Mouse (Mus musculus): ENCODE data around the gene Adamts13. TPM values are rescaled to one million over a fixed set of nuclear protein-coding genes. Genes with fewer than 3 reads are reported as not detected.

Adamts13 gene
- polyA plus RNA-seq, 1 experiment from 2014 or later = not detected

- H3K9me3 ChIP-seq (ENCODE audit: control insufficient read depth, low read length) = no peaks in the 10 kb centered on the region
- H3K36me3 ChIP-seq (ENCODE audit: control insufficient read depth, insufficient read depth, low read length) = no peaks in the 10 kb centered on the region; the same call in 1 of the 2 replicates
- no peak overlapping the region for H3K4me3 ChIP-seq (ENCODE audit: low read depth, low read length)
- DNase-seq (ENCODE audit: low spot score) (no peak), ATAC-seq (replicated peaks; ENCODE audit: low FRiP score) (no peak)
- no peak overlapping the region for H3K4me2 ChIP-seq (ENCODE audit: low read depth, low read length, severe bottlenecking)
- no peak overlapping the region for H3K27ac ChIP-seq (ENCODE audit: low read depth, low read length)
- H3K9ac ChIP-seq (ENCODE audit: low read length) = no peak overlapping the region
- 86% methylated on average over 6 of the region's 6 CpGs for WGBS
- no peaks in the 10 kb centered on the region for H3K27me3 ChIP-seq (ENCODE audit: control insufficient read depth, insufficient read depth, low read length)
- no peaks in the 10 kb centered on the region for H3K4me1 ChIP-seq (replicated peaks; ENCODE audit: control insufficient read depth, insufficient read depth, low read length)
Observed at GRCm38 (mm10) chr2:27022612-27023011, 49.4 kb downstream of the Adamts13 start.

- Histone ChIP-seq H3K9me3 (ENCODE audit: control insufficient read depth, low read length) (no peaks in the 10 kb centered on the region), H3K27me3 (ENCODE audit: control insufficient read depth, insufficient read depth, low read length) (no peaks in the 10 kb centered on the region), H3K27ac (ENCODE audit: low read depth, low read length) (no peak overlapping the region), H3K4me2 (ENCODE audit: low read depth, low read length, severe bottlenecking) (no peak overlapping the region), H3K4me1 (replicated peaks; ENCODE audit: control insufficient read depth, insufficient read depth, low read length) (0 out of 2 replicates have a peak, but pooled peaks cover 2% of the 10 kb centered on the region), H3K4me3 (ENCODE audit: low read depth, low read length) (no peak overlapping the region), H3K9ac (ENCODE audit: low read length) (no peak overlapping the region), H3K36me3 (ENCODE audit: control insufficient read depth, insufficient read depth, low read length) (no peaks in the 10 kb centered on the region)
- WGBS = 88% methylated on average over 14 of the region's 14 CpGs
- no peak for ATAC-seq (replicated peaks; ENCODE audit: low FRiP score)
- DNase-seq (ENCODE audit: low spot score) = no peak
Observed at GRCm38 (mm10) chr2:27024136-27024535, 50.9 kb downstream of the Adamts13 start.

GRCm38 (mm10) chr2:27025545-27025944 is 52.3 kb downstream of the Adamts13 start:
- DNase-seq (ENCODE audit: low spot score) (no peak), ATAC-seq (replicated peaks; ENCODE audit: low FRiP score) (no peak)
- Histone ChIP-seq H3K9me3 (ENCODE audit: control insufficient read depth, low read length) (no peaks in the 10 kb centered on the region), H3K4me2 (ENCODE audit: low read depth, low read length, severe bottlenecking) (no peak overlapping the region), H3K36me3 (ENCODE audit: control insufficient read depth, insufficient read depth, low read length) (no peaks in the 10 kb centered on the region), H3K4me3 (ENCODE audit: low read depth, low read length) (no peak overlapping the region), H3K27ac (ENCODE audit: low read depth, low read length) (no peak overlapping the region), H3K27me3 (ENCODE audit: control insufficient read depth, insufficient read depth, low read length) (no peaks in the 10 kb centered on the region), H3K9ac (ENCODE audit: low read length) (no peak overlapping the region), H3K4me1 (replicated peaks; ENCODE audit: control insufficient read depth, insufficient read depth, low read length) (0 out of 2 replicates have a peak, but pooled peaks cover 2% of the 10 kb centered on the region)
- WGBS = 85% methylated on average over 3 of the region's 3 CpGs

DNA sequence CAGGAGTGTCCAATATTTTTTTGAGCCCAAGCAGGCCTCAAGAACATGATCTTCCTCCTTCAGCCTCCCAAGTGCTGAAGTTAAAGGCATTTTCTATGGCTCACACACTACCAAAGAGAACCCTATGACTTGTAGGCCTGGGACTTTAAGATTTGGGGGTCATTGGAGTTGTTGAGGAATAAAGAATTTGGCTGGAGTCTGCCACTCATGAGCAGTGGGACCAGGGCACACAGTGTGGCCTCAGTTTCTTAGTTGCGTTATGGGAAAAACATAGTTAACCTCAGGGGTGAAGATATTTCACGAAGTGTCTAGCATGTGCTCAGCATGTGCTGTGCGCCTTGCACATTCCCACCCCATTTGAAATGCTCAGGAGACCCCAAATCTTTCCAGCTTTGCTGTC is 53.1 kb downstream of the Adamts13 start:
- DNase-seq (ENCODE audit: low spot score) (no peak), ATAC-seq (replicated peaks; ENCODE audit: low FRiP score) (no peak)
- Histone ChIP-seq H3K9me3 (ENCODE audit: control insufficient read depth, low read length) (no peaks in the 10 kb centered on the region), H3K4me1 (replicated peaks; ENCODE audit: control insufficient read depth, insufficient read depth, low read length) (0 out of 2 replicates have a peak, but pooled peaks cover 2% of the 10 kb centered on the region), H3K4me3 (ENCODE audit: low read depth, low read length) (no peak overlapping the region), H3K9ac (ENCODE audit: low read length) (no peak overlapping the region), H3K36me3 (ENCODE audit: control insufficient read depth, insufficient read depth, low read length) (no peaks in the 10 kb centered on the region), H3K27me3 (ENCODE audit: control insufficient read depth, insufficient read depth, low read length) (no peaks in the 10 kb centered on the region), H3K4me2 (ENCODE audit: low read depth, low read length, severe bottlenecking) (no peak overlapping the region), H3K27ac (ENCODE audit: low read depth, low read length) (no peak overlapping the region)
- 94% methylated on average over 3 of the region's 3 CpGs for WGBS

GRCm38 (mm10) chr2:27026857-27027617 is 53.8 kb downstream of the Adamts13 start:
- no peak for DNase-seq (ENCODE audit: low spot score)
- 72% methylated on average over 10 of the region's 10 CpGs for WGBS

DNA sequence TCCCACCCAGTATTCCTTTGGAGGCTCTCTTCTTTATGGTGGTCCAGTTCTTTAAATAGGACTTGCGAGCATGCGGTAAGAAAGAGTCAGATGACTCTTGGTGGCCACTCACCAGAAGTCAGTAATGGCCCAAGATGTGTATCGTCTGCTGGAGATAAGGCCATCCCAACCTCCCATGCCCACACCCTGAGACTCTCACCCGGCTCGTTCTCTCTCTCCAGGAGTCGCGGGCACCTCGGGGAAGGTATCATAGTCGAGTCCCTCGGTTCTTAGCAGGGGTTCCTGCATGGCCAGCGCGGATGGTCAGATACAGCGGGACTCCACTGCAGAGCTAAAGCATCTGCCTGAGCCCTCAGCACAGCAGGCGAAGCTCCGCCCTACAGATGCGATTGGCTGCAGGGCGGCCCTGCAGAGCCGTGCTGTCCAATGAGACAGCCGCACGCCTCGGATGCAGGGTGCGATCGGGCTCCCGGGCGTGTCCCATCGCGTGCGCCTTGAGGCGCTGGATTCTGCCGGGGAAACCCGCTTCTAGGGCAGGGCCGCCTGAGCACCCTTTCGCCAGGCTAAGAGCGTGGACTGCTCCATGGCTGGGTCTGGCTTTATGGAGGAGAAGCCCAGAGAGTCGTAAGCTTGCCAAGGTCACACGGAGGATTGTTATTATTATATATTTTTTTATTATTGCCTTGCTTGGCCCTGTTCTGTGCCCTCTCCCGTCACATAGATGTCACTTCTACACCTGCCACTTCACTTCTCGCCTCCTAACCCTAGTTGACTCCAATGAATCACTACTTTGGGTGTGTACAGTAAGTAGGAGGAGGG is 54.6 kb downstream of the Adamts13 start, which contains the start of gene Slc2a6:
TSS of gene Slc2a6 (minus strand) at position 381 of the 819 bp plus-strand sequence.
- Histone ChIP-seq H3K4me3 (ENCODE audit: low read depth, low read length) (peak within 1 kb of the TSS; percentile 22), H3K4me2 (ENCODE audit: low read depth, low read length, severe bottlenecking) (peak within 1 kb of the TSS; percentile 56), H3K27ac (ENCODE audit: low read depth, low read length) (no peak within 1 kb of the TSS), H3K27me3 (ENCODE audit: control insufficient read depth, insufficient read depth, low read length) (no peaks in the 10 kb centered on the region), H3K4me1 (replicated peaks; ENCODE audit: control insufficient read depth, insufficient read depth, low read length) (0 out of 2 replicates have a peak, but pooled peaks cover 2% of the 10 kb centered on the region), H3K9ac (ENCODE audit: low read length) (peak within 1 kb of the TSS; percentile 20), H3K9me3 (ENCODE audit: control insufficient read depth, low read length) (no peaks in the 10 kb centered on the region), H3K36me3 (ENCODE audit: control insufficient read depth, insufficient read depth, low read length) (no peaks in the 10 kb centered on the region)
- DNase-seq (ENCODE audit: low spot score) (peak; percentile 91), ATAC-seq (replicated peaks; ENCODE audit: low FRiP score) (peak; percentile 97)
- 3% methylated on average over 38 of the region's 38 CpGs for WGBS

More at GRCm38 (mm10) chr2:27026857-27027617, 53.8 kb downstream of the Adamts13 start:
- no peak for ATAC-seq (replicated peaks; ENCODE audit: low FRiP score)
- peak overlapping the region; percentile 56 for H3K4me2 ChIP-seq (ENCODE audit: low read depth, low read length, severe bottlenecking)
- H3K27ac ChIP-seq (ENCODE audit: low read depth, low read length) = no peak overlapping the region
- H3K4me3 ChIP-seq (ENCODE audit: low read depth, low read length) = peak overlapping the region; percentile 22
- no peaks in the 10 kb centered on the region for H3K9me3 ChIP-seq (ENCODE audit: control insufficient read depth, low read length)
- no peak overlapping the region for H3K9ac ChIP-seq (ENCODE audit: low read length)
- H3K4me1 ChIP-seq (replicated peaks; ENCODE audit: control insufficient read depth, insufficient read depth, low read length) = 0 out of 2 replicates have a peak, but pooled peaks cover 2% of the 10 kb centered on the region
- H3K27me3 ChIP-seq (ENCODE audit: control insufficient read depth, insufficient read depth, low read length) = no peaks in the 10 kb centered on the region
- H3K36me3 ChIP-seq (ENCODE audit: control insufficient read depth, insufficient read depth, low read length) = no peaks in the 10 kb centered on the region

GRCm38 (mm10) chr2:27028437-27029015 is 55.3 kb downstream of the Adamts13 start:
- no peak for DNase-seq (ENCODE audit: low spot score)
- H3K4me3 ChIP-seq (ENCODE audit: low read depth, low read length) = no peak overlapping the region; the same call in 1 of the 2 replicates
- no peak overlapping the region for H3K27ac ChIP-seq (ENCODE audit: low read depth, low read length)
- peak overlapping the region; percentile 20 for H3K9ac ChIP-seq (ENCODE audit: low read length)
- no peaks in the 10 kb centered on the region for H3K36me3 ChIP-seq (ENCODE audit: control insufficient read depth, insufficient read depth, low read length)
- 79% methylated on average over 4 of the region's 4 CpGs for WGBS
- peak overlapping the region; percentile 56 for H3K4me2 ChIP-seq (ENCODE audit: low read depth, low read length, severe bottlenecking)
- H3K4me1 ChIP-seq (replicated peaks; ENCODE audit: control insufficient read depth, insufficient read depth, low read length) = 0 out of 2 replicates have a peak, but pooled peaks cover 2% of the 10 kb centered on the region
- ATAC-seq (replicated peaks; ENCODE audit: low FRiP score) = no peak; the same call in 1 of the 2 replicates
- no peaks in the 10 kb centered on the region for H3K9me3 ChIP-seq (ENCODE audit: control insufficient read depth, low read length)
- no peaks in the 10 kb centered on the region for H3K27me3 ChIP-seq (ENCODE audit: control insufficient read depth, insufficient read depth, low read length)

DNA sequence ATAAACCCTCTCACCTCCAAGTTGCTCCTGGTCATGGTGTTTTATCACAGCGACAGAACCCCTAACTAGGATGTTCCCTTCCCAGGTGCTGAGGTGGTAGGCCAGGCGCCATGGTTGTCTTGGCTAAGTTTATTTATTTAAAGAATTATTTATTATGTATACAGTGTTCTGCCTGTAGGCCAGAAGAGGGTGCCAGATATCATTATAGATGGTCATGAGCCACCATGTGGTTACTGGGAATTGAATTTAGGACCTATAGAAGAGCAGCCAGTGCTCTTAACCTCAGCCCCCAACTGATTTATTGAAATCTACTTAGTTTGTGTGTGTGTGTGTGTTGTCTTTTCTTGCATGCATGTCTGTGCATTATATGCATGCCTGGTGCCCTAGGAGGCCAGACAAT is 59.1 kb downstream of the Adamts13 start:
- DNase-seq (ENCODE audit: low spot score) = no peak
- Histone ChIP-seq H3K9ac (ENCODE audit: low read length) (no peak overlapping the region), H3K27ac (ENCODE audit: low read depth, low read length) (no peak overlapping the region), H3K27me3 (ENCODE audit: control insufficient read depth, insufficient read depth, low read length) (no peaks in the 10 kb centered on the region), H3K4me1 (replicated peaks; ENCODE audit: control insufficient read depth, insufficient read depth, low read length) (0 out of 2 replicates have a peak, but pooled peaks cover 2% of the 10 kb centered on the region), H3K36me3 (ENCODE audit: control insufficient read depth, insufficient read depth, low read length) (no peaks in the 10 kb centered on the region), H3K4me3 (ENCODE audit: low read depth, low read length) (no peak overlapping the region), H3K4me2 (ENCODE audit: low read depth, low read length, severe bottlenecking) (no peak overlapping the region), H3K9me3 (ENCODE audit: control insufficient read depth, low read length) (no peaks in the 10 kb centered on the region)
- WGBS = 74% methylated on average over 2 of the region's 2 CpGs
- ATAC-seq (replicated peaks; ENCODE audit: low FRiP score) = no peak
